Mouse (Mus musculus) E14TG2a.4 (cell line): ENCODE results near the gene Unc80.

Source experiments
- H3K27me3 ChIP-seq: 2 replicates; pipeline ENCODE4 v1.6.1; 2014; ENCODE audit warnings: low read length, control low read depth; ENCODE audit not compliant: insufficient read depth
- H3K36me3 ChIP-seq: 2 replicates; pipeline ENCODE4 v1.6.1; 2014; ENCODE audit warnings: low read length, control low read depth; ENCODE audit not compliant: insufficient read depth
- H3K4me1 ChIP-seq: replicated peaks from 2 replicates; pipeline ENCODE4 v1.6.1; 2014; ENCODE audit warnings: low read depth, low read length, control low read depth
- H3K4me3 ChIP-seq: replicated peaks from 2 replicates; pipeline ENCODE4 v1.5.1; 2014; ENCODE audit warnings: mild to moderate bottlenecking, low read length
- H3K9me3 ChIP-seq: 2 replicates; pipeline ENCODE4 v1.6.1; 2014; ENCODE audit warnings: low read length, control low read depth
- CTCF ChIP-seq: conservative IDR thresholded peaks from 2 replicates; pipeline ENCODE4 v1.5.1; 2014; ENCODE audit warnings: low read length
- NANOG ChIP-seq: IDR thresholded peaks from 2 replicates; pipeline ENCODE4 v1.6.1; 2014; ENCODE audit warnings: borderline replicate concordance, low read length, mixed read lengths
- POU5F1 ChIP-seq: IDR thresholded peaks from 2 replicates; pipeline ENCODE4 v1.6.1; 2014; ENCODE audit warnings: low read length, borderline replicate concordance

Gene Unc80

DNA sequence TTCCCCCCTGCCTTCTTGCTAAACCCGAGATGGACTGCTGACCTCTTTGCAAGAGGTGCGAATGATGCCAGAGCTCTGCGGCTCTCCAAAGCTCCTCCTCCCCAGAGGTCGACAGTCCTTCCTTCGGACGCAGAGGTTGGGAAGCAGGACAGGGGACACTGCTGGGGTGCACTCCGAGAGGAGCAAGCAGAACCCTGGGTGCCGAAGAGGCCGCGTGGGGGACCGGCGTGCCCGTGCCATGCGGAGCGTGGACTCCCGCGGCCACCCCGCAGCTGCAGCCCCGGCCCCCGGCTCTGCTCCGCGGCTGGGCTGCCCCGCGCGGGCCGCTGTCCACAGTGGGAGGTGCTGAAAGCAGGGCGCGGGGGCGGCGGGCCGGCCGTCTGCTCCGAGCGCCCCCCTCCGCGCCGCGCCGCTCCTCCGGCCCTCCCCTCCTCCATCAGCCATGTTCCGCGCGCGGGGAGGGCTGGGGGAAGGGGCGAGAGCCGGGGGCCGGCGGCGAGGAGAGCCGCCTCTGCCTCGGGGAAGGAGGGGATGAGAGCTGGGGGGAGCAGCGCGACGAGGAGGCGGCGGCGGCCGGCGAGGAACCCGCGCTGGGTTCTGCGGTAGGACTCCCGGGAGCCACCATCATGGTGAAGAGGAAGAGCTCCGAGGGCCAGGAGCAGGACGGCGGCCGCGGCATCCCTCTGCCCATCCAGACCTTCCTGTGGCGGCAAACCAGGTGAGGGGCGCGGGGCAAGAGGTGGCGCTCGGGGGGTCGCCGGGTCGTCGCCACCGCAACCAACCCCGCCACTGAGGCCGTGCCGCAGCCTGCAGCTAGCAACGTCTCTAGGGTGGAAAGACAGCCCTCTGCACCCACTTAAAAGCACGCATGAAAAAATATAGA lies at the start of gene Unc80:
TSS of gene Unc80 (plus strand) at position 547 of the 883 bp plus-strand sequence.
- no peaks in the 10 kb centered on the region for H3K9me3 ChIP-seq
- TF ChIP-seq NANOG, result no peak
- no peak for TF ChIP-seq CTCF
- TF ChIP-seq POU5F1, result no peak
- H3K4me1 ChIP-seq, result no peaks in the 10 kb centered on the region; the same call in 1 of the 2 replicates
- H3K27me3 ChIP-seq, result peaks cover 37% of the 10 kb centered on the region
- H3K36me3 ChIP-seq, result no peaks in the 10 kb centered on the region
- peak within 1 kb of the TSS; percentile 84 for H3K4me3 ChIP-seq

DNA sequence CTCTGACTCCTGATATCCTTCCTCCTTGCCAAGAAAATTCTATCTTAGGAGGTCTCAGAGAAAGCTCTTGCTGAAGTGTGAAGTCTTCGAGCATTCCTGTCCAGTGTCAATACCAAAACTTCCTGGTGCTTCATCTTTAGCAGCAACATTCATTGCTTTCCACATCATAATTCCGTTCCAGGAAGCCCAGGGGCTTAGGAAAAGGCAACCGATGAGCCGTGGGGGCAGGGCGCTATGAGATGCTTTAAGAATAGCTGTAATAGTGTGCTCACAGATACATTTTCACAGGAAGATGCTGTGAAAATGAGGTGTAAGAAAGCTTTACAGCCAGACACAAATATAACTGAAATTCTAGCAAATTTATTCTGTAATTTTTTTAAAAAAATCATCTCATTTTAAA lies 42.1 kb upstream of the Unc80 start:
- Histone ChIP-seq H3K9me3 (no peaks in the 10 kb centered on the region), H3K27me3 (no peaks in the 10 kb centered on the region), H3K4me3 (no peak overlapping the region), H3K4me1 (peaks cover 6% of the 10 kb centered on the region), H3K36me3 (no peaks in the 10 kb centered on the region)
- no peak for TF ChIP-seq CTCF
- no peak for TF ChIP-seq POU5F1
- no peak for TF ChIP-seq NANOG

DNA sequence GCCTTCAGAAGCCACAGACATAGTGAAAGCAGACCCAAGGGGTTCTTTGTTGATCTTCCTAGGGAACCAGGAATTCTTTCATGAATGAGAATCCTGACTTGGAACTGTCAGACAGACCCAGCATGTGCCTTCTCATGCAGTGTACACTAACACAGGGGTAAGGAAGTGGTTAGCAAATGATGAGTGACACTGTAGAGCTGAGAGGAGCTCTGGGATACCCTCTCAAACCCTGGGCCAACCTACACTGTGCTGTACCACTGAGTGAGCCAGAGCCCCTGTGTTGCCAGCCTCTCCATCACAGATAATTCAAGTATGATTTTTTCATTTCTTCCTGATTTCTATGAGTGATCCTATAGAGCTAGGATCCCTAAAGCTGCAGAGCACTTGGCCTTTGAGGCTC lies 37.2 kb upstream of the Unc80 start:
- Histone ChIP-seq H3K27me3 (no peaks in the 10 kb centered on the region), H3K36me3 (no peaks in the 10 kb centered on the region)

DNA sequence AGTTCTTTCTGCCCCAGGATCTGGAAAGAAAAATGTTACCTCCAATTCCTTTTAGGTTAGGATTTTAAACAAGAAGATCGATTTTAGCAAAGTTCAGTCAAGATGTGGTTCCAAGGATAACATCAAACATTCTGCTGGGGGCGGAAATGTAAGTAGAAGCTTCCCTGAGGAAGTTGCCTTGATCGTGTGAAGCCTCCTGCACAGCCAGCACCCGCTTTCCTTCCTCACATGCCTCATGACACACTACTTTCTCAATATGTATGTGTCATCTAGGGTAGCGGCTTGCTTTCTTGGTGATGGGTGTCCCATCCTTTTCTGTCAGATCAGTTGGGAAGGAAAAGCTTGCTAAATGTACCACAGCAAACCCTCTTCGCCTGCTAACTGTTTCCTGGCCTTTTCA lies 36.7 kb upstream of the Unc80 start:
- peaks cover 6% of the 10 kb centered on the region for H3K4me1 ChIP-seq
- TF ChIP-seq POU5F1, result no peak
- TF ChIP-seq CTCF, result no peak
- TF ChIP-seq NANOG, result no peak
- H3K27me3 ChIP-seq, result no peaks in the 10 kb centered on the region
- H3K36me3 ChIP-seq, result no peaks in the 10 kb centered on the region
- no peaks in the 10 kb centered on the region for H3K9me3 ChIP-seq
- no peak overlapping the region for H3K4me3 ChIP-seq

More for the DNA sequence above, 37.2 kb upstream of the Unc80 start:
- H3K4me1 ChIP-seq, result peaks cover 6% of the 10 kb centered on the region
- no peak overlapping the region for H3K4me3 ChIP-seq
- TF ChIP-seq POU5F1 (no peak), CTCF (no peak), NANOG (no peak)
- no peaks in the 10 kb centered on the region for H3K9me3 ChIP-seq

DNA sequence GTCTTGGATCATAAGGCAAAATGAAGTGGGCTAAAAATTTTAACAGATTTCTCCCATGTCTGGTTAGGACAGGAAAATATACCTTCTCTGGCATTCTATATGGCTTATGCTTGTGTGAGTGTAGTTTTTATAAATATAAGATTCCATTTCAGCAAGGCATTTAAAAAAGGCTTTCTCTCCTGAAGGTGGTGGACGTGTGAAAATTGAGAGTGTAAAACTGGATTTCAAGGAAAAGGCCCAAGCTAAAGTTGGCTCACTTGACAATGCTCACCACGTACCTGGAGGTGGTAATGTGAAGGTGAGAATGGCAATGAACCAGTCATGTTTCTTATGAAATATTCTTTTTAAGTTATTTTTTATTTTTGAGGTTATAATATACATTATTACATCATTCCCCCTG lies 30.1 kb upstream of the Unc80 start:
- Histone ChIP-seq H3K4me3 (no peak overlapping the region), H3K27me3 (no peaks in the 10 kb centered on the region), H3K4me1 (no peaks in the 10 kb centered on the region), H3K9me3 (0 out of 2 replicates have a peak, but pooled peaks cover 5% of the 10 kb centered on the region), H3K36me3 (no peaks in the 10 kb centered on the region)
- TF ChIP-seq CTCF (no peak), POU5F1 (no peak), NANOG (no peak)

DNA sequence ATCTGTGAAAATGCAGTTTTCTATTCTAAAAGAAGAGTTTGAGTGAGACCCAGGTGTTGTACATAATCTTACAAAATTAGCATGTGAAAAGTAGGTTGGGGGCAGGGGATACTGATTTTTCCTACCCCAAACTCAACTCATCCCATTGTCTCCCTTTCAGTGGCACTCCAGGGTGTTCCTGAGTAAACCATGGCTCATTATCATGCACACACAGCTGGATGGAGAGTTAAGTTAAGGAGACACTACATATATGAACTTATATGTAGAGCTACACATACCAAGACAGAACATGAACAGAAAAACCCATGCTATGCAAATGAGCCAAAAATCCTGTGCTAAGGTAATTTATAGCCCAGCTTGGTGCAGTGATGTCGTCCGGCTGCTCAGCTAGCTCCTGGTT lies 25.2 kb upstream of the Unc80 start:
- Histone ChIP-seq H3K4me1 (no peaks in the 10 kb centered on the region), H3K9me3 (peaks cover 13% of the 10 kb centered on the region; the same call in 1 of the 2 replicates), H3K36me3 (no peaks in the 10 kb centered on the region), H3K27me3 (no peaks in the 10 kb centered on the region), H3K4me3 (no peak overlapping the region)
- TF ChIP-seq POU5F1 (peak; percentile 56; the same call in 1 of the 2 replicates), CTCF (no peak), NANOG (0 out of 2 replicates have a peak, but pooled peaks have one; percentile 32)

DNA sequence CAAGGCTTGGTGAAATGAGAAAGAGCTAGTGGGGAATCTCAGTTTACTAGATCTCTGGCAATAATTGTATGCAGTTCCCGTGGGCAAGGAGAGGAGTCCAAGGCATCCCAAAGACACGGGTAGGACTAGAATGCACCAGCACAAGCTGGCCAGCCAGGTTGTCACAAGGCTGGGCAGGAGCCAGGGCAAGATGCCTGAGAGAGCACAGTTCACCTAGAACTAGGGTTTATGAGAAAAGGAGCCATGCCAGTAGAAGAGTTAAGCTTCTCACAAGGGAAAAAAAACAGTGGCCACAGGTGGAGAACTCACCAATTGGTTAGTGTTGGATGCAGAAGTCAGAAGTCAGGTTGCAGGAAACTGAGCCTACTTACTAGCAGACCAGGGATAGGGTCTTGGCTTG lies 18.7 kb upstream of the Unc80 start:
- TF ChIP-seq CTCF, result no peak
- TF ChIP-seq POU5F1, result no peak
- no peak for TF ChIP-seq NANOG
- Histone ChIP-seq H3K9me3 (no peaks in the 10 kb centered on the region), H3K36me3 (no peaks in the 10 kb centered on the region), H3K4me1 (no peaks in the 10 kb centered on the region), H3K4me3 (no peak overlapping the region), H3K27me3 (no peaks in the 10 kb centered on the region)

DNA sequence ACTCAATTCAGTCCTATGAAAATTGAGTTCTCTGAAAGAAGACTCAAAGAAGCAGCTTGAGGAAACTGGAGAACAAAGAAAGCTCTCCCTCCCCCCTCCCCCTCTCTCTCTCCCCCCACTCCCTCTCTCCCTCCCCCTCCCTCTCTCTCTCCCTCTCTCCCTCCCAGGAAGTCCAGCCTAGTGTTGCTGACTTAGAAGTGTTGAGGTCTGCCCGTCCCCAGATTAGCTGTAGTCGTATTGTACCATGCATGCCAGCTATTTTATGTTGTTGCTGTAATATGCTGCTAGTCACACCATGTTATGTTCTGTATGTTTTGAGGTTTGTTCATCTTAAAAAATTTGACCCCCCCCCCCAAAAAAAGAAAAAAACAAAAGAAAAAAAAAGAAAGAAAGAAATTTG lies 11.6 kb upstream of the Unc80 start:
- Histone ChIP-seq H3K4me3 (no peak overlapping the region), H3K9me3 (no peaks in the 10 kb centered on the region), H3K4me1 (no peaks in the 10 kb centered on the region), H3K36me3 (no peaks in the 10 kb centered on the region), H3K27me3 (no peaks in the 10 kb centered on the region)
- TF ChIP-seq POU5F1, result no peak
- no peak for TF ChIP-seq CTCF
- no peak for TF ChIP-seq NANOG
